Mouse (Mus musculus) liver, postnatal 0 days (tissue): ENCODE data around the gene Fcgr3.
"Not testable (repeated sequence)": the region's sequence is repeated elsewhere in the genome, so short reads cannot be mapped to it uniquely, and the experiment has no call there.

Experiments
- CTCF ChIP-seq: sonication (generic); IDR thresholded peaks from 2 replicates; pipeline ENCODE4 v1.5.1; 2016; ENCODE audit warnings: antibody characterized with exemption, low read depth
- EP300 ChIP-seq: IDR thresholded peaks from 2 replicates; pipeline ENCODE4 v1.6.1; 2016; ENCODE audit warnings: antibody characterized with exemption, low read depth, mild to moderate bottlenecking

DNA sequence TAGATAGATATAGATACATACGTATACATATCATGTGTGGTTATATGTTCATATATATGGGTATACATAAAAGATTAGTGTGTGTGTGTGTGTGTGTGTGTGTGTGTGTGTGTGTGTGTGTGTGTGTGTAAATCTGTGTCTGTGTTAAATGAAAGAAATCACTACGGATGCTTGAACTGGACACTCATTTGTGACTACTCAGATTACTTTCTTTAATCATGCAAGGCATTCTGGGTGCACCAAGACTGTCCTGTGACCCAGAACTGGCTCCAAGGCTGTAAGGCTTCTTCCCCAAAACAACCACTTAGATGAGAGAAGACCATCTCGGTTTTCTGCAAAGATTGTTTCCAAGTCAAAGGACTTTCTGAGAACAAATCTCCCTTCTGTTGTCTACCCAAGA is 4.8 kb upstream of the Fcgr3 start:
- not testable (repeated sequence) for TF ChIP-seq CTCF, EP300
